Mouse (Mus musculus) adrenal gland (tissue): ENCODE results near the gene Meis3.

Experiments used
- intact Hi-C: fragments of 180-260 bp; cut with DNase I; formaldehyde crosslinking; loops from one replicate; pipeline ENCODE4 v1.15.1; 2025
- long read RNA-seq, 2 experiments: library from polyadenylated mRNA; unstranded; transcript quantifications; one replicate each; pipeline ENCODE4 v2.0.0; 2020; ENCODE audit warnings: borderline replicate concordance in 1 of 2; ENCODE audit not compliant: insufficient replicate concordance in 1 of 2

The Meis3 gene
- long read RNA-seq, experiment 1, partial matches to known transcripts = 3 of 12 reads
- long read RNA-seq, experiment 1, other reads (novel, unspliced or antisense) = 5 of 12 reads
- long read RNA-seq, experiment 2, transcript Meis3-201 (13 exons, 1,731 nt) = major isoform, 5 of 14 reads
- long read RNA-seq, experiment 2, partial matches to known transcripts = 0 of 14 reads
- long read RNA-seq, experiment 2, other reads (novel, unspliced or antisense) = 8 of 14 reads

DNA sequence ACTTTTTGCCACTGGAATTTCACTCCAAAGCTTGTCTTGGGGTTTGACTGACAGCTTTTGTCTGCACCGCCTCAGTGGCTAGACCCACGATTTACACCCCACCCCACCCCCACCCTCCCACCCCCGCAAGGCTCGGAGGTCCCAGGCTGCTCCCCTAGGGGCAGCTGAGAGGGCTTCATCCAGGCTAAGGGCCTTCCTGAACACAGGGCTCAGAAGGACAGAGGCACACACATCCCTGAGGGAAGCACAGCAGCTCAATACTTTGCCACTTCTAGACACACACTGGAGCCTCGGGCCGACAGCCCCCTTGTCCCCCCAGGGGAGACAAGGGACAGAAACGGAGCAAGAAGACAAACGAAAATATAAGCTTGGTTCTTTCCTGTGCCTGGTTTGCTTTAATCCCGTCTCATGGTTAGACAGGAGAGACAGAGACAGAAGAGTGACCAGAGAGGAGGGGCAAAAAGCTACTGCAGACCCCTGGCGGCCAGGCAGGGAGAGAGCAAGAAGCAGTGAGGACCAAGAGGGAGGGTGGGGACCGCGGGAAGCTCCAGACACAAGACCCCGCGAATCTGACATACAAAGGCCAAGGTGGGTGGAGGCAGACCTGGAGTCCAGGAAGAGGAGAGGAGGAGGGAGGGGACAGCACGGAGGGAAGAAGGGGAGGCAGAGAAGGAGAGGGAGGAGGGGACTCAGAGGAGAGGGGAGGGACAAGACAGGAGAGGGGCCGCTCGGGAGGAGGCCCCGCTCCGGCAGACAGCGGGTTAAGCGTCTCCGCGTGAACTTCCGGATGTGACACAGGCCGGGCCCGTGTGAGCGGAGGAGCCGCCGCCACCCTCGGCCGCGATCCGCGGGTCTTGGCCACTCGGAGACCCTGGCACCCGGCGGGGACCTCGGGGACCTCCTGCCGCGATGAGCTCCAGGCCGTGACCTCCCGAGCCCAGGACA is at the start of gene Meis3:
Meis3 (plus strand) TSS at position 494 of the 945 bp plus-strand sequence.
- intact Hi-C loops = no loop called here

DNA sequence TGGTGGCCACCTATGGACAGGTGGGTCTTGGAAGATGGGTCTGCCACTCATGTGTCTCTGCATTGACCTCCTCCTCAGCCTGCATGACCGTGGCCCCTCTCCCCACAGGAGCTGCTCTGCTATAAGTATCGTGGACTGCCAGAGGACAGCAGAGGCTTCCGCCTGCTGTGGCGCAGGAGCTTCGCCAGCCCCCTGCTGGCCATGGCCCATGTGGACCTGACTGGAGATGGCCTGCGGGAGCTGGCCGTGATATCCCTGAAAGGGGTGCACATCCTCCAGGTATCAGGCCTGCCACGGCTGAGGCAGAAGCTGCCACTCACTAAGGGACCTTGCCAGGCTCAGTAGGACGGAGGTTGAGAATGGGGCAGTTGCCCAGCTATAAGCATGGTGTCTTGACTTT is 49.1 kb upstream of the Meis3 start:
- intact Hi-C loops = no loop called here

DNA sequence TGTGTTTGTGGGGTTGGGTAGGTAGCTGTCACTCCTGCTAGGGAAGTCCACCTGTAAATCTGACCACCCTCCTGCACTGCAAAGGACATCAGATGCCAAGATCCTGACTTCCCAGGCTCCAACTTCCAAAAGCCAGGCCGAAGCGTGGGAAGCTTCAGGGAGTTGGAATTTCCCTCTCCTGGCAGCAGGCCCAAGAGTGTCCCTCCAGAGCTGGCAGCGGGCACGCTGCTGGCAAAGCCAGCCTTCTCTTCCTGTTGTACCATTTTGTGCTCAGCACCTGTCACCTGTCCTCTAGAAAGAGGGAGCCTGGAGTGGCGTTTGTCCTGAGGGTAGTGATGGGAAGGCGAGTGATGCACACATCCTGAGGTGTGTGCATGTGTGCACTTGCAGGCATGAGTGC is 46.5 kb upstream of the Meis3 start:
- intact Hi-C loops = no loop called here

DNA sequence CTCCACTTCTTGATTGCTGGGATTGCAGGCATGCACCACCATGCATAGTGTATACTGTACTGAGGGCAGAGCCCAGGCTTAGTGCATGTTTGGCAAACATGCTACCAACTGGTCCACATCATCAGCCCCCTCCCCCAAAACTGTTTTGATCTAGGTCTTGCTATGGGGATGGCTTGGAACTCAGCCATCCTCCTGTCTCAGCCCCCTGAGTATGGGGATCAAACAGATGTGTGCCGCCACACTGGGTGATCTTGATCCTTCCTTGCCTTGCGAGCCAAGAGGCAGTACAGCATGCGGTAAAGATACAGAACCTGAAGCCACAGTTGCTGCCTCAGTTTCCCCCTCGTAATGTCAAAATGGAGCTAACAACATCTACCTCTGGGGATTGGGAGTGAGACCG is 46.0 kb upstream of the Meis3 start:
- intact Hi-C loops = no loop called here

DNA sequence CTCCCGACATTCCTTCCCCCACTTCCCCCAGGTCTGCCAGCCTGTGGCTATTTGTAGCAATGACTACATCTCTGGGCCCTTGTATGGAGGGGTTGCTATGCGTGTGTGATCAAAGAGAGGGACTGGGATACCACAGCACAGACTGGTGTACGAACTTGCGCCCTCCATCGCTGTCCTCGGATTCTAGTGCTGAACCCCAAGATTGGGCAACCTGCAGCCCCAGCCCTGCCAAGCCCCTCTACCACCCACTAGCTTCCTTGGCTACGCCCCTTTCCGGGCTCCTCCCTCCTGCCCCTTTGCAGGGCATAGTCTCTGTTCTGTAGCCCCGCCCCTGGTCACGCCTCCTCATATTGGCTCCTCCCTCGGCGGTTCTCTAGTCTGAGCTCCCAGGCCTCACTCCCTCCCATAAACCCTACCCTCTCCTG is 45.5 kb upstream of the Meis3 start, which contains the start of gene Slc8a2:
Slc8a2 (plus strand) TSS at position 406 of the 425 bp plus-strand sequence.
- intact Hi-C loops = no loop called here

DNA sequence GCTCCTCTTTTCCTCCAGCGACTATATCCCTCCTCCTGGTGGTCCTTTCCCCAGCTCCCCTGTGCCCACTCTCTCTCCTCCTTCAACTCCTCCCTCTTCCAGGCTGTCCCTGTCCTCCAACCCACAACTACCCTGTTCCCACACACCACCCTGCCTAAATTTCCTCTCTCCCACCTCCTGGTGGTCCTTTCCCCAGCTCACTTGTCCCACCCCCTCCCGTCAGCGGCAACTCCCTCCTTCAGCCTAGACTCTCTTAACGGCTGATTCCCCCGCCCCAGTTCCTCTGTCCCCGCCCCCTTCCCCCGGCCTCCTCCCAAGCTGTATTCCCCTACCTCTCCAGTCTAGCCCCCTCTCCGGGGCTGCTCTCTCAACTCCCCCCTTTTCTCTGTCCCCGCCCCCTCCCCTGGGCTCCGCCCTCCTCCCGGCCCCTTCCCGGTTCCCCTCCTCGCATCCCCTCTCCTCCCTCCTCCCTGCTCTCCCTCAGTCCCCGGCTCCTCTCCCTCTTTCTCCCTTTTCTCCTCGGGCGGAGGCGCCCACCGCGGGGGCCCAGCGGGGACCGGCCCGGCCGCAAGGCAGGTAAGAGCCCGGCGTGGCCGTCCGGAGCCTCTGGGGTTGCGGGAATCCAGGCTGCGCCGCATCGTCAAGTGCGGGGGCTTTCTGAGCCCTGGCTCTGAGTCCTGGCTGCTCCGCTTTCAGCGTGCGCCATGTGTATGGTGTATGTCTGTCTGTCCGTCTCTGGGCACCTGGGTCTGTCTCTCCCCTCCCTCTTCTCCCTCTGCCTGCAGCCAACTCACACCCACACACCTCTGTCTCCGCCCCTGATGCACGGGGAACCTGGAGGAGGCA is 44.8 kb upstream of the Meis3 start:
- intact Hi-C loops = no loop called here

DNA sequence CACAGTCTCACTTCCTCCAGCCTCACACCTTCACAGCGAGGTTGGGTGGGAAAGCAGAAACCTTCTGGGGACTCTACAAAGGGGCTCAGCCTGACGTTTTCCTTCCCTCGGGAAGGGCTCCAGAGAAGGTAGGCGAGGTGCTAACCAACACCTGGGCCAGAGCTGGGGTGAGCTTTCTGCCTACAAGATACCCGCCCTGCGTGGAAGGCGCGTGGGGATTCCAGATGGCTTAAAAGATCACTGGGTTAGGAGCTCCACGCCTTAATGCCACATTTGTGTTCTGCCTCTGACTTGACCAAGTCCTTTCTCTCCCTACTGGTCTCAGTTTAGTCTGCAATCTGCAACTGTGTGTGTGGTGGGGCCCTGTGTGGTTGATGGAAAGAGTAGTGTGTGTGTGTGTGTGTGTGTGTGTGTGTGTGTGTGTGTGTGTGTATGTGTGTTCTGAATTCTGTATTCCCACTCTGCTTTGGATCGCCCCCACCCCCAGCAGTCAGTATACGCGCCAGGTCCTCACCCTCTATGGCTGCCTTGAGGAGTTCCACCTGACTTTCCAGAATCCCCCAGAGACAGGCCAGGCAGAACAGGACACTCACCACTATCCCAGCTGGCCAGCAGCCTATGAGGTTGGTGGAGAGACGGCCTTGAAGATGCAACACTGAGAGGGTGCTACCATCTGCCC is 43.8 kb upstream of the Meis3 start:
- intact Hi-C loops = no loop called here

DNA sequence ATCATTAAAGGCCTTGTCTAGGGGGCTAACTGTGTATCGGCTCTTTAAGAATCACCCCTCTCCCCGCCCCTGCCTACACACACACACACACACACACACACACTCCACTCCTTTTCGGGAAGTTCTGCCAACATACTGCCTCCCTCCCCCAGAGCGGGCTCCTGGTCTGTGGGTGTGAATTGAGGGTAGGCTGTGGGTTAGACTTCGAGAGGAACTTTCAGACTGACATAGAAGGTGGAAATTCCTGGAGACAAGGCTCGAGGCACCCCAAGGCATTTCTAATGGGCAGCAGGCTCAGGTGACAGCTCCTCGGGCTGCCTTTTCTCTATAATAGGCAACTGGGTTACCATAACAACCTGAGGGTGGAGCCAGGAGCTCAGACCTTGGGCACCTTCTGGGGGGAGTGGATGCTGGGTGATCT is 42.7 kb upstream of the Meis3 start:
- intact Hi-C loops = no loop called here

DNA sequence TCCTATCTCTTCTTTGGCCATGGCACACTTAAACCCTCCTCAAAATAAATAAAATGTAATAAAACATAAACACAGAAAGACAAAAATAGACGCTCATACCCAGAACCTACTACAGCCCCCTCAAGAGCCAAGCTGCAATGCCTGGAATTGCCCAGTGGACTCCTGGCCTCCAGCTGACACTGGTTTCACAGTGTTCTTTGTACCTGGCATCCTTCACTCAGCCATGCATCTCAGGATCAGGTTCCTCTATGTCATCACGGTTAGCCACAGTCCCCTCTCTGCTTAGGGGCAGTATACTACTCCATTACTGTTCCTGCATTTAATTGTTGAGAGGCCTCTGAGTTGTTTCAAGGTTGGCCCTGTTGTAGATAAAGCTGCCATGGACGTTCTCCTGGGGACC is 42.0 kb upstream of the Meis3 start:
- intact Hi-C loops = no loop called here

DNA sequence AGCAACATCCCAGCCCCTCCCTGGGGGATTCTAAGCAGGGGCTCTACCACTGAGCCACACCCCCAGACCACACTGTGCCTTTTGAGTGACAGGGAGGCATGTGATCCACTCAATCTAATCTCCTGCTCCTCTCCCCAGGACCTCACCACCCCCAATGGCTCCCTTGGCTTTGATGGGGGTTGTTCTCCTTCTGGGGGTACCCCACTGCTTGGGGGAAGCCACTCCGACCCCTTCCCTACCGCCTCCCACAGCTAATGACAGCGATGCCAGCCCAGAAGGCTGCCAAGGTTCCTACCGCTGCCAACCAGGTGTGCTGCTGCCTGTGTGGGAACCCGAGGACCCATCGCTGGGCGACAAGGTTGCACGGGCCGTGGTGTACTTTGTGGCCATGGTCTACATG is 41.2 kb upstream of the Meis3 start:
- intact Hi-C loops = no loop called here

DNA sequence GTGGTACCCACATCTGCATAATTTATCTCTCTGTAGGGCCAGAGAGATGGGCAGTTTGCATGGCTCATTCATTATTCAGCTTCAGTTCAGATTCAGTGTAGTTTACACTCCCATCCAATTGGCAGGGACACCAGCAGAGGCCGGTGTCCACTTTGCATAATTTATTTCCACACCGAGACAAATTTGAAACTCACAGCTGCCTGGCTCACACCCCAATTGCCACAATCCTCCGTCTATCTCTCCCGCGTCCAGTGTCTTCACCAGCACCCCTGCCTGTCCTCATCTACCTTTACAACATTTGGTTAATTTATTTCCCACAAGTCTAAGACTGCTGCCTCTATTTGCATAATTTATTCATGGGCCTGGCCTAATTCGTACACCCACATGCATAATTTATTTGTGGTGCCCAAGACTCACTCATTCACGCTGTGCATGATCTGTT is 39.9 kb upstream of the Meis3 start:
- intact Hi-C loops = no loop called here

DNA sequence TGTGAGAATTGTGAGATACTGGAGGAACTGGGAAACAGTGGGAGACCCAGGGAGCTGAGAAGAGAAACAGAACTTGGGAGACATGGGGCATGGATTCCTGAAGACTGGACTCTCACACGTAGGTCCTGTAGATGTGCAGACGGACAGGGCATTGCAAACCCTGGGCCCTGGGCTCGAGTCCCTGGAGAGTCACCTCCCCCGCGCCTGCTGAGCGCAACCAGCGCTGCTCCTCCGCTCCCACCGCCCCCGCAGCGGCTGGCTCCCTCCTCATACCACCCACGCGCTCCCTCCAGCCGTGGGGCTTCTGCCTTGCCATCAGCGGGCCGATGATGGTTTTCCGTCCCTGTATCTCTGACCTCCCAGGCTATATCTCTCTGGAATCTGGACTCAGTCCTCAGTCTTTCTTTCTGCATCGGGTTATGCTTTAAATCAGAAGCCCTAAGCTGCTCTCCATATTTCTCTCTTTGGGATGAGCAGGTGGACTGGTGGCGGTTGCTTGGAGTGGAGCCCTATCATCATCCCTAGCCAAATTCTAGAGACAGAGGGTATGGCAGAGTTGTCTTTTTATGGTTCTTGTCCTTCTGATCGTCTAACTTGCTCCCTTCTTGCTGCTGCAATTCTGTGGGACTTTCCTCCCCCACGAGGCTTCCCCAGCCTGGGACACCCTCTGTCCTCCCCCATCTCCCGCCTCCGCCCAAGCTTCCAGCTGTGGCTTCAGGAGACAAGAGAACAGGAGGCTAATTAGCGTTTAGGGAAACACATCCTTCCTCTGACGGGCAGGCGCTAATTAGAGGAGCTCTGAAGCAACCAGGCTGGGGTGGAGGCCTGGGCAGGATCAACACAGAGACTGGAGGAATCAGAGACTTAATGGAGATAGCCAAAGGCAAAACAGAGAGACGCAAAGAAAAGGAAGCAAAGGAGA is 28.1 kb upstream of the Meis3 start:
- intact Hi-C loops = no loop called here

DNA sequence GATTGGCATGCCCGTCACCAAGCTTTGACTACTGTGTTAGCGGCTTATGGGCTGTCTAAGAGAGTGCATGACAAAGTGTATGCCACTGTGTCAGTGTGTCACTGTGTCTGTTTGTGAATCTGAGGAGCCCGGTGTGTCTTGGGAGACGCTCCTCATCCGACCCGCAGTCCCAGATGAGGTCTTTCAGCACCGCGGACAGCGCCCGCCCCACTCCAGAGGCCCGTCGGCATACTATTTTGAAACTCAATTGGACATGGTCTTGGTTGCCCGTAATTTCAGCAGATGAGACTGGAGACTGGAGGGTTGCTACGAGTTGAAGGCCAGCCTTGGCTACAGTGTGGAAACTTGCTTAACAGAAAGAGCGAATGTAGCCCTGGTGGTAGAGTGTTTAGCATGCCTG is 27.2 kb upstream of the Meis3 start:
- intact Hi-C loops = no loop called here

DNA sequence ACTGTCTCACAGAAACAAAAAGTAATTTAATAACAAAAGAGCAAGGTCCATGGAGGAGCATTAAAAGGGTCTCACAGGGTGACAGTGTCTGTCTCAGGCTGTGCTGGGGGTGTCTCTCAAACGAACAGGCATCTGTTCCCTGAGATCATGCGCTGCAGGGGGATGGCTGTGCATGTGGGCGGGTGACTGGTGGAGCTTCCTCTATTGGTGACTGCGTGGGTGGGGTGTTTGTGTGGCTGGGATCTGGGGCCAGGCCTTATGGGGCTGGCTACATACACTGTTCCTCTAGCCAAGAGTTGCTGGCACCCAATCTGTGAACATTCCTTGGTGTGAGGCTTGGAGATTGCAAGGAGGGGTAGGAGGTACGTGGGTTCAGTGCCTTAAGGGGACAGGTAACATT is 25.6 kb upstream of the Meis3 start:
- intact Hi-C loops = no loop called here

DNA sequence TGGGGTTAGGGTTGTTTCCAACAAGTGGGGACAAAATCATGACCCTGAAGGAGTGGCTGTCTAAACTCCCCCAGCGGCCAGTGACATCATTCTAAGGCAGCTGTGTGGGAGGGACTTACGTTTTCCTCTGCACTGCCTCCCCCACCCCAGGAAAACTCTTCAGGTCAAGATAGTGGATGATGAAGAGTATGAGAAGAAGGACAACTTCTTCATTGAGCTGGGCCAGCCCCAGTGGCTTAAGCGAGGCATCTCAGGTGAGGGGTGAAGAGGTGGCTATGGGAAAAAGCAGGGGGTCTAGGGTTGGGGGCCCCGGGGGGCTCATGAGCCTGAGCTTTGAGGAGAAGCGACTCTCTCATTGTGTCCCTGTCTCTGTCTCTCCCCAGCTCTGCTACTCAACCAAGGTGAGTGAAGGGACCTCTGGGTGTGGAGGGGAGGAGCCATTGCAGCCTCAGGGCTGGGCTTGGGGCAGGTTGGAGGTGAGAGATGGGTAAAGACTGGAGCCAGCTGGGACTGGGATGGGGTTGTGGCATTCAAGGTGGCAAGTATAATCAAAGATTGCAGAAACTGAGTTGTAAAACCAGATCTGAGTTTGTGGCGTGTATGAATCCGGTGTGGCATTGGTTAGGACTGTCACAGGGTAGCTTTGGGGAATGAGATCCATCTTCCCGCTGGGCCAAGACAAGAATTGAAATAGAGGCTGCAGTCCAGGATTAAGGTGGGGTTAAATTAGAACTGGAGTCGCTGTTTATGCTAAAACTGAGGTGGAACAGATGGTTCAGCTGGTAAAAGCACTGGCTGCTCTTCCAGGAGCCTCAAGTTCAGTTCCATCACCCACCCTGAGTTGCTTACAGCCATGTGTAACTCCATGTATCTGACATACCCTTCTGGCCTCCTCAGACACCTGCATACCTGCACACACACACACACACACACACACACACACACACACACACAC is 24.4 kb upstream of the Meis3 start:
- intact Hi-C loops = loop anchor here (5.0 kb wide), 2 partner anchors 53 to 93 kb away; partner anchors contain the start of gene Napa

DNA sequence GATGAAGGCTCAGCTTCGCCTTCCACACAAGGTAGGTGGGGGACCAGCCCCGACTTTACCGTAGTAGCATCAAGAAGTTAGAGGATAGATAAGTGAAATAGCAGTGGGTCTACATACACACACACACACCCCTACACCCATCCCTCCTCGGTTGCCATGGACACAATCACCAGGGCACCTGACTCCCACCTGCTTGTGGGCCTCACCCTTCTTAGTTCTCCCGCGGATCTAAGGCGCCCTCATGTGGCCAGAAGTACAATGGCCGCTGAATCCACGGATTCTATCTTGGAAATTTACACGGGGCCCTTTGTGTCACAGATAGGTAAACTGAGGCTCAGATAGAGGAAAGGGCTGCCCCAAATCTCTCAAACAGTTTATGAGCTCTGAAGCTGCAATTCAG is 21.4 kb upstream of the Meis3 start:
- intact Hi-C loops = loop anchor here (5.0 kb wide), 2 partner anchors 56 to 96 kb away; partner anchors contain the start of gene Napa

DNA sequence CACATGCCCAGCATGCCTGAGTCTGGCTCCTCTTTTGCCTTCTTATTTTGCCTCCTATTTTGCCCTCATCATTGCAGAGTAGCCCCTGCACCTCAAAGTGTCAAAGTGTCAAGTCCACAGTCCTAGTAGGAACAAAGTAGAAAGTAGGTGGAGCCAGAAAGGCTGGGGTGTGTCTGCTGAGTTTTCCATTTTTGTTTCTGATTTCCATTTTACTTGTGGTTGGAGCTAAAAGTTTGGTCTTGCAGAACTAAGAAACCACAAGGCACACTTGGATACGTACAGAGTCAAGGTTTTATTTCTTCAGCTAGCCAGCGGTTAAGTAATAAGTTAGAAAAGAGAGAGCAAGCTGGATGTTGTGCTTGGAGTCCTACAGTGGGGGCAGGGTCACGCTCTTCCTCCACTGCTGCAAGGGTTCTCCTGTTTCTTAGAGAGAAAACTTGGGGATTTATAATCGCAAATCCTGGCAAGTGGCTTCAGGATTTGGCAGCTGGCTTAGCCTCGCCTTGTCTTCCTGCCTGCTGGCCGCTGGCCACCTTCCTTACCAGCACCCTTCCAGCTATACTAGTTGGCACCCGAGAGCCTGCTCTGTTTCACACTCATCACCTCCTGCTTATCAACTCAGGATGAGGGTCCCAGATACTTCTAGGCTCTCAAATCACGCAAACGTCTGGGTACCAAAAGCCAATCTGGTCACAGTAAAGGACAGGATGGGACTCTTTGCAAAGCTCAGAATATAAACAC is 19.6 kb upstream of the Meis3 start:
- intact Hi-C loops = loop anchor here (2.0 kb wide), 1 partner anchor 173 kb away; no protein-coding TSS in a partner anchor
